Mouse (Mus musculus) lung, embryonic 14.5 days (tissue): Measurements from ENCODE around the gene Erc2. TPM values are rescaled to one million over a fixed set of nuclear protein-coding genes. Genes with fewer than 3 reads are reported as not detected.

Source experiments
- ATAC-seq: fragments of 200-750 bp; cut with Nextera tagmentation; 2 replicates; pipeline ENCODE4 v1.8.0; 2017; ENCODE audit warnings: mild to moderate bottlenecking, moderate TSS enrichment, moderate library complexity; ENCODE audit not compliant: insufficient read depth
- DNase-seq: peaks from one replicate; pipeline ENCODE4 v3.0.0-alpha.2; 2015
- H3K27ac ChIP-seq: fragments of 300-500 bp; sonication (generic); 2 replicates; pipeline ENCODE4 v1.5.1; 2014; ENCODE audit warnings: low read depth, mild to moderate bottlenecking, moderate library complexity
- H3K27me3 ChIP-seq: fragments of 300-500 bp; sonication (generic); 2 replicates; pipeline ENCODE4 v1.6.1; 2014; ENCODE audit warnings: low read length, control low read depth; ENCODE audit not compliant: insufficient read depth
- H3K36me3 ChIP-seq: fragments of 300-500 bp; sonication (generic); 2 replicates; pipeline ENCODE4 v1.6.1; 2014; ENCODE audit warnings: control low read depth; ENCODE audit not compliant: insufficient read depth
- H3K4me1 ChIP-seq: fragments of 300-500 bp; sonication (generic); 2 replicates; pipeline ENCODE4 v1.6.1; 2014; ENCODE audit warnings: antibody characterized with exemption, control low read depth; ENCODE audit not compliant: insufficient read depth
- H3K4me2 ChIP-seq: fragments of 300-500 bp; sonication (generic); 2 replicates; pipeline ENCODE4 v1.6.1; 2014; ENCODE audit warnings: mild to moderate bottlenecking
- H3K4me3 ChIP-seq: fragments of 300-500 bp; sonication (generic); 2 replicates; pipeline ENCODE4 v1.5.1; 2014; ENCODE audit warnings: low read depth, low read length
- H3K9ac ChIP-seq: fragments of 300-500 bp; sonication (generic); 2 replicates; pipeline ENCODE4 v1.6.1; 2014
- H3K9me3 ChIP-seq: fragments of 300-500 bp; sonication (generic); 2 replicates; pipeline ENCODE4 v1.6.1; 2016; ENCODE audit warnings: low read depth, low read length, control low read depth
- CTCF ChIP-seq: IDR thresholded peaks from 2 replicates; pipeline ENCODE4 v1.5.1; 2016; ENCODE audit warnings: antibody characterized with exemption, low read depth
- WGBS: fragments of 180-500 bp; shearing (Covaris S2); extraction: QIAGEN DNeasy Blood & Tissue Kit; methylation state at CpG from one replicate; pipeline ENCODE4 v1.1.7; 2014; 5-methylcytosine and 5-hydroxymethylcytosine counted together
- polyA plus RNA-seq: library from polyadenylated mRNA; unstranded; fragments of >200 nt; fragmentation: Nextera tagmentation; extraction: Ambion mirVana; gene quantifications from 2 replicates; pipeline ENCODE4 v1.2.1, GENCODE M21; 2014

Gene Erc2
- polyA plus RNA-seq, 1 experiment from 2014 or later: 2.1 TPM

- 57% methylated on average over 5 of the region's 5 CpGs for WGBS
- Histone ChIP-seq H3K9ac (no peak overlapping the region), H3K27me3 (no peaks in the 10 kb centered on the region), H3K27ac (peak overlapping the region; percentile 81), H3K9me3 (no peaks in the 10 kb centered on the region), H3K4me1 (peaks cover 12% of the 10 kb centered on the region; the same call in 1 of the 2 replicates), H3K4me2 (no peak overlapping the region), H3K4me3 (no peak overlapping the region), H3K36me3 (no peaks in the 10 kb centered on the region)
- peak; percentile 36; the same call in 1 of the 2 replicates for TF ChIP-seq CTCF
- ATAC-seq (peak; percentile 54), DNase-seq (no peak)
Measured at GRCm38 (mm10) chr14:28165621-28166211, 543.5 kb downstream of the Erc2 start.

- Histone ChIP-seq H3K9ac (no peak overlapping the region), H3K27ac (0 out of 2 replicates have a peak overlapping the region, but pooled peaks have one; percentile 63)
Measured at GRCm38 (mm10) chr14:28170711-28171110, 548.5 kb downstream of the Erc2 start.

GRCm38 (mm10) chr14:28171364-28171763 lies 549.1 kb downstream of the Erc2 start:
- Histone ChIP-seq H3K27ac (no peak overlapping the region), H3K4me1 (peaks cover 11% of the 10 kb centered on the region; the same call in 1 of the 2 replicates), H3K27me3 (no peaks in the 10 kb centered on the region), H3K4me2 (no peak overlapping the region), H3K36me3 (no peaks in the 10 kb centered on the region), H3K4me3 (no peak overlapping the region), H3K9ac (no peak overlapping the region), H3K9me3 (no peaks in the 10 kb centered on the region)
- TF ChIP-seq CTCF: no peak
- 40% methylated on average over 2 of the region's 2 CpGs for WGBS
- DNase-seq (peak; percentile 75), ATAC-seq (peak; percentile 85)

More at GRCm38 (mm10) chr14:28170711-28171110, 548.5 kb downstream of the Erc2 start:
- no peaks in the 10 kb centered on the region for H3K36me3 ChIP-seq
- no peak for TF ChIP-seq CTCF
- peaks cover 14% of the 10 kb centered on the region; the same call in 1 of the 2 replicates for H3K4me1 ChIP-seq
- no peaks in the 10 kb centered on the region for H3K9me3 ChIP-seq
- no peaks in the 10 kb centered on the region for H3K27me3 ChIP-seq
- WGBS: 26% methylated on average over 4 of the region's 4 CpGs
- H3K4me3 ChIP-seq: no peak overlapping the region
- H3K4me2 ChIP-seq: no peak overlapping the region
- peak; percentile 9; the same call in 1 of the 2 replicates for ATAC-seq
- peak; percentile 74 for DNase-seq

DNA sequence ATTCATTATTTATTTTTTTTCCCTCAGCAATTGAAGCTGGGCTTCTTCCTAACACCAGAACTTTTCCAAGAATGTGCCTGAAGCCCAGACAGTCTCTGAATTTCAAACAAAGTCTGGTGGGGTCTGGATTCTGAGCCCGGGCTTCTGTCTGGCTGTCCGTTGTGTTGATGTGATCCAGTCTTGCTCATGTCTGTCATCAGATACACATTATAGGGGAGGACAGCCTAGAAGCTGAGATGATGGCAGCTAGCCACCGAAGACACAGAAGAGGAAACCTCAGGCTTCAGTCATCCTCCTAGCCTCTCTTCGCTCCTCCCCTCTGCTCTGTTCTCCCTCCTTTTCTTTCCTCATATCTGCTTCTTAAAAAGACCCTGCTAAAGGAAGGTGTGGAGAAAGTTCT lies 551.5 kb downstream of the Erc2 start:
- peaks cover 11% of the 10 kb centered on the region; the same call in 1 of the 2 replicates for H3K4me1 ChIP-seq
- H3K4me2 ChIP-seq: no peak overlapping the region
- H3K9ac ChIP-seq: no peak overlapping the region
- DNase-seq: peak; percentile 80
- no peaks in the 10 kb centered on the region for H3K9me3 ChIP-seq
- no peak for TF ChIP-seq CTCF
- 49% methylated on average over 4 of the region's 4 CpGs for WGBS
- H3K27ac ChIP-seq: no peak overlapping the region
- H3K4me3 ChIP-seq: no peak overlapping the region
- no peaks in the 10 kb centered on the region for H3K27me3 ChIP-seq
- no peaks in the 10 kb centered on the region for H3K36me3 ChIP-seq
- ATAC-seq: peak; percentile 77

DNA sequence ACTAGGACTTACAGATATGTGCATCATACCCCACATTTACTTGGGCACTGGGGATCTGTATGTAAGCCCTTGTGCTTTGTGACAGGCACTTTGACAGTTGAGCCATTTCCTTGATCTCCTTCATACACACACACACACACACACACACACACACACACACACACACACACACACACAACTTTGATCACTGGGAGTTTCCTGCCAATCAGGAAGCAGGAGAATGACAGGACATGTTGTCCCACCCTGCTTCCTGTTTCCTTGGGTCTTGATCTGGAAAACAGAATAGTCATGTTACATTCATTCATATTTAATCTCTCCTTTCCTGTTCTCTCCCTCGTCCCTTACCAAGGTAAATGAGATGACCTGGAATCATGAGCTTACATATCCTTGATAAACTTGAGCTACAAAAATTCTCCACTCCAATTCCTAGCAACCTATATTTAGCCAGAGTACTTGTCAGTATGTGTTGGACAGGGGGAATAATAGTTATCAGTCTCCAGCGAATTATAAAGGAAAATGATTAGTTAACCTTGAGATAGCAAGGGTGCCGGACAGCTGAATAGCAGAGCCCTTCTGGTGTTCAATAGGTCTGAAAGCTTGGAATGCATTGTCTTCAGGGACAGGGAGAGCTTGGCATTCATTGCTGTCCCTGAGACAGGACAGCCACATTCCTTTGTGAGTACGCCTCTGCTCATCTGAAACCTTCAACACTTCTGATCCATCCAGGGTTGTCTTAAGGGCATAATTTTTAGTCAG lies 559.0 kb downstream of the Erc2 start:
- no peak overlapping the region for H3K27ac ChIP-seq
- no peaks in the 10 kb centered on the region for H3K36me3 ChIP-seq
- no peaks in the 10 kb centered on the region for H3K9me3 ChIP-seq
- 42% methylated on average over 4 of the region's 4 CpGs for WGBS
- ATAC-seq (no peak), DNase-seq (no peak)
- no peaks in the 10 kb centered on the region for H3K4me1 ChIP-seq
- no peaks in the 10 kb centered on the region for H3K27me3 ChIP-seq
- no peak for TF ChIP-seq CTCF
- H3K9ac ChIP-seq: no peak overlapping the region
- no peak overlapping the region for H3K4me2 ChIP-seq
- H3K4me3 ChIP-seq: no peak overlapping the region

DNA sequence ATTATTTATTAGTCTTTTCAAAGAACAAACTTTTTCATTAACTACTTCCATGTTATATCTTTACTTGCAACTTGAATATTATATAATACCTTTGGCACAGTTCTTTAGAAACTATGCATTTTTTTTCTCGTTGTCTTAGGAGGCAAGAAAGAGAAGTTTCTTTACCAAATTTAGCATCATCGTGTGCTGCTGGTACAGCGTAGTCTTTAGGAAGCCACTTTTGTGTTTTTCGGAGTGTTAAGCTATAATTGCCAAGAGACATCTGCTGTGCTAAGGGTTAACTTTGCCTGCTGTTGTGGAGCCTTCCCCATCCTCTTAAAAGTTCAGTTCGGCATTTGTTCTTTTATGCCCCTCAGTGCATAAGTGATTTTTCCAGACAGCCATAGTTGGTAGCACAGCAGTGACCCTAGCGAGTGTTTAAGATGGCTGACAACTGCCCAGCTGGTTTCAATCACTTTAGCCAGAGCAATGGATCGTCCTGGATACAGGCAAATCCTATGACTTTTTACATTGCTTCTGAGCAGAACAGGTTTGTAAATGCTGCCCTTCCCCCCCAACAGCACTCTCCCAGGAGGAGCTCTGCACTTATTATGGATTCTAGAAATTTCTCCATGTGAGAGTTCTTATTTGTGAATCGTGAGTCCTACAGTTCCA lies 570.6 kb downstream of the Erc2 start:
- ATAC-seq (peak; percentile 60), DNase-seq (peak; percentile 71)
- 47% methylated on average over 8 of the region's 8 CpGs for WGBS

GRCm38 (mm10) chr14:28203874-28204273 lies 581.6 kb downstream of the Erc2 start:
- no peak for ATAC-seq
- Histone ChIP-seq H3K9me3 (no peaks in the 10 kb centered on the region), H3K4me1 (no peaks in the 10 kb centered on the region), H3K27ac (no peak overlapping the region), H3K9ac (no peak overlapping the region), H3K4me3 (no peak overlapping the region), H3K36me3 (no peaks in the 10 kb centered on the region), H3K4me2 (no peak overlapping the region), H3K27me3 (no peaks in the 10 kb centered on the region)
- 77% methylated on average over 4 of the region's 4 CpGs for WGBS
- no peak for DNase-seq
- TF ChIP-seq CTCF: no peak

More for the DNA sequence above, 570.6 kb downstream of the Erc2 start:
- no peaks in the 10 kb centered on the region; the same call in 1 of the 2 replicates for H3K4me1 ChIP-seq
- H3K9ac ChIP-seq: no peak overlapping the region
- no peak overlapping the region for H3K4me3 ChIP-seq
- no peaks in the 10 kb centered on the region for H3K9me3 ChIP-seq
- no peaks in the 10 kb centered on the region for H3K27me3 ChIP-seq
- no peaks in the 10 kb centered on the region for H3K36me3 ChIP-seq
- no peak overlapping the region for H3K27ac ChIP-seq
- no peak overlapping the region for H3K4me2 ChIP-seq
- TF ChIP-seq CTCF: no peak
